Mouse (Mus musculus): ENCODE data around the gene Fcrlb.

DNA sequence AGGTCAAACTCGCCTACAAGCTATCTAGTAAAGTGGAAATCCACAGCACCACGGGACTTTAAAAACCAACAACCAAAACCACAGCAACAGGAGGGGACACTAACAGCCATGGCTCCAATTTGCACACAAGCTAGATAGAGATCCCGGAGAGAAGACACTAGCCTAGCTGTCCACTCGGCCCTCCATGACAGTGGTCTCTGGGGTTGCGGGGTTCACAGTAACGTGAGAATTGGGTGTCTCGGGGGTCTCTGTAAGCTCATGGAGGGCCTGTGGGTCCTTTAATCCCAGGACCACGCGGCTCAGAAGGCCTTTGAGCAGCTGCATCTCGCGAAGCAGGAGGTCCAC lies 5.7 kb downstream of the Fcrlb start:
- TF ChIP-seq CTCF (conservative IDR thresholded peaks at IDR 0.05; ENCODE audit: low read length) (no peak), NANOG (IDR thresholded peaks at IDR 0.05; ENCODE audit: borderline replicate concordance, low read length) (no peak)

Data from E14TG2a.4 (cell line).